Mouse (Mus musculus) heart, embryonic 12.5 days (tissue): Measurements from ENCODE around the gene Oxct1. TPM values are rescaled to one million over a fixed set of nuclear protein-coding genes. Genes with fewer than 3 reads are reported as not detected.
A peak's percentile ranks its signal among the peaks of the same experiment; 100 is the strongest.

Source experiments
- ATAC-seq: fragments of 200-750 bp; cut with Nextera tagmentation; 2 replicates; pipeline ENCODE4 v1.8.0; 2017; ENCODE audit warnings: moderate TSS enrichment, moderate library complexity; ENCODE audit not compliant: insufficient number of reproducible peaks, low FRiP score
- H3K27ac ChIP-seq: fragments of 300-500 bp; sonication (generic); 2 replicates; pipeline ENCODE4 v1.5.1; 2016; ENCODE audit warnings: mild to moderate bottlenecking, moderate library complexity; ENCODE audit not compliant: poor library complexity, severe bottlenecking
- H3K27me3 ChIP-seq: fragments of 300-500 bp; sonication (generic); replicated peaks from 2 replicates; pipeline ENCODE4 v1.6.1; 2016; ENCODE audit warnings: mild to moderate bottlenecking, moderate library complexity
- H3K36me3 ChIP-seq: fragments of 300-500 bp; sonication (generic); 2 replicates; pipeline ENCODE4 v1.6.1; 2016; ENCODE audit warnings: mild to moderate bottlenecking, moderate library complexity
- H3K4me1 ChIP-seq: fragments of 300-500 bp; sonication (generic); replicated peaks from 2 replicates; pipeline ENCODE4 v1.6.1; 2016; ENCODE audit warnings: mild to moderate bottlenecking
- H3K4me2 ChIP-seq: fragments of 300-500 bp; sonication (generic); 2 replicates; pipeline ENCODE4 v1.6.1; 2016; ENCODE audit warnings: mild to moderate bottlenecking, moderate library complexity
- H3K4me3 ChIP-seq: fragments of 300-500 bp; sonication (generic); 2 replicates; pipeline ENCODE4 v1.5.1; 2016; ENCODE audit warnings: mild to moderate bottlenecking
- H3K9ac ChIP-seq: fragments of 300-500 bp; sonication (generic); 2 replicates; pipeline ENCODE4 v1.6.1; 2016; ENCODE audit warnings: mild to moderate bottlenecking, moderate library complexity
- H3K9me3 ChIP-seq: fragments of 300-500 bp; sonication (generic); replicated peaks from 2 replicates; pipeline ENCODE4 v1.6.1; 2016; ENCODE audit warnings: mild to moderate bottlenecking, moderate library complexity
- WGBS: fragments of 180-500 bp; shearing (Covaris S2); methylation state at CpG from one replicate; pipeline ENCODE4 v1.1.7; 2016; 5-methylcytosine and 5-hydroxymethylcytosine counted together
- polyA plus RNA-seq: library from polyadenylated mRNA; unstranded; fragments of >200 nt; fragmentation: Nextera tagmentation; extraction: Ambion mirVana; gene quantifications from 2 replicates; pipeline ENCODE4 v1.2.1, GENCODE M21; 2016

Gene Oxct1
- 332 and 335 TPM in 2 replicates for polyA plus RNA-seq

DNA sequence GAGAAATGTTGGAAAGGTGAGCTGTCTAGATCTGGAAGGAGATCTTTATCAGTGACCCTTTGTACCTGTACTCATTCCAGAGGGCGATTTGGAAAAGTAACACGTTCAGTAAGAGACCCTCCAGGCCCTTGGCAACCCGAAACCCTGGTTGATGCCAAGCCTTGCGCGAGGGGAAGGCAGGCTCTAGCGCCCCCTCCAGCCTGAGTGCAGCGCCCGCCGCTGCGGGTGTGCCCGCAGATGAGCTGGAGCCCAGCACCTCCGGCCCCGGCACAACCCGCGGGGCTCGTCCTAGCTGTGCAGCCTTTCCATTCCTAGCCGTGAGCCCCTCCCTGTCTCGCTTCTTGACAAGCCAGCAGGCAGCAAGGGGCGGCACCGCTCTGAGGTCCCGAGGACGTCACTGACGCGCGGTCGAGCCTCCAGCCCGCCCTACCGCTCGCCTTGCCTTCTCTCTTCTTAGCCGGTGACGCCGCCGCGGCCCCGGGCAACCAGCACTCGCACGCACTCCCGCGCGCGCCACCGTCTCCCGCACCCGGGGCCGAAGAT lies at the start of gene Oxct1:
Gene Oxct1, plus strand, starts transcription at position 153 of the 543 bp plus-strand sequence.
- Histone ChIP-seq H3K4me3 (peak within 1 kb of the TSS; percentile 90), H3K9me3 (no peaks in the 10 kb centered on the region), H3K27me3 (no peaks in the 10 kb centered on the region), H3K9ac (peak within 1 kb of the TSS; percentile 94), H3K36me3 (no peaks in the 10 kb centered on the region), H3K4me1 (peaks cover 22% of the 10 kb centered on the region), H3K27ac (peak within 1 kb of the TSS; percentile 99), H3K4me2 (peak within 1 kb of the TSS; percentile 72)
- ATAC-seq = peak; percentile 90
- WGBS = under 1% methylated on average over 45 of the region's 45 CpGs

DNA sequence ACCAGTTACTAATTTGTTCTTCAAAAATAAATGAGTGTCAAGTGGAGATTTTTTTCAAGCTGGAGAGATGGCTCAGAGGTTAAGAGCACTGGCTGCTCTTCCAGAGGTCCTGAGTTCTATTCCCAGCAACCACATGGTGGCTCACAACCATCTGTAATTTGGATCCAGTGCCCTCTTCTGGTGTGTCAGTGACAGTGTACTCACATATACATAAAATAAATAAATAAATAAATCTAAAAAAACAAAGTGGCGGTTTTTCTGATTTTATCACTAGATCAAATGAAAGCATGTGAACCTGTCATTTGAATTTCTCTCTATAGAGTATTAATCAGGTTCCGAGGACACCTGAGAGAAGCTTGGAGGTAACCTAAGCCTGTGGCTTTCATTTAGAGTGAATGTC lies 47.9 kb upstream of the Oxct1 start:
- Histone ChIP-seq H3K4me1 (peaks cover 7% of the 10 kb centered on the region; the same call in 1 of the 2 replicates), H3K27me3 (no peaks in the 10 kb centered on the region), H3K27ac (no peak overlapping the region), H3K9ac (no peak overlapping the region), H3K36me3 (peaks cover 11% of the 10 kb centered on the region), H3K9me3 (no peaks in the 10 kb centered on the region), H3K4me2 (no peak overlapping the region), H3K4me3 (no peak overlapping the region)
- WGBS = 92% methylated on average over 2 of the region's 2 CpGs
- no peak for ATAC-seq

DNA sequence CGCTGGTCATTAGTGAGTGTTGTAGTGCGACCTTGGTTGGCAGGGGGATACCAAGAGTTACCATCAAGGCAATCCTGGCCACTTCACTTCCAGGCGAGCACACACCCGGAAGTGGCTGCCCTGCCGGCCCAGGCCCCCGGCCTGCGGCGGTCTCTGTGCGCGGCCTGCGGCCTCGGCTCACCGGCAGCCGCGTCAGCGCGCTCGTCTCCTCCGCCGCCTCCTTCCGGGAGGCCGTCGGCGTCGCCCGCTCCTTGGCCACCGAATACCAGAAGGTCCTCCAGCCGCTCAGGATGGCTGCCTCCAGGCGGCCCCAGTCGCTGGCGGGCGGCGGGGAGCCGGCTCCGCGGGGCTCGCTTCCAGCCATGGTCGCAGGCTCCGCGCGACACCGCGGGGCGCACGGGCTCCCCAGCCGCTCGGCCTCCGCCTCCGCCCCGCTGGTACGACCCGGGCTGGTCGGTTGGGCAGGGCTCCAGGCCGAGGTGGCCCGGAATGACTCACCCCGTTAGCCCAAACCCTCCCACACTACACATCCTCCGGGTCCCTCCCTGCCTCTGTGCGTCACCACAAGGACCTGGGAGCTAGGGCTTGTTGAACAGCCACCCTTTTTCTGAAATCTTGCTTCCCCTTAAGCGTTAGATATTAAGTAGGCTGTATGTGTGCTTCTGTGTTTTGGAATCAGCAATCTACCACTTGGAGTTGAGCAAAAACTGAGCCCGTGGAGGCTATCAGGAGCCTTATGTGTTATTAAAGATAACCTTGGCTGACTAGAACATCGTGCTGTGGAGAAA lies 46.9 kb upstream of the Oxct1 start, which contains the start of gene Fbxo4:
Gene Fbxo4, minus strand, starts transcription at position 513 of the 788 bp plus-strand sequence.
- peaks cover 17% of the 10 kb centered on the region for H3K36me3 ChIP-seq
- no peaks in the 10 kb centered on the region for H3K9me3 ChIP-seq
- H3K27me3 ChIP-seq = no peaks in the 10 kb centered on the region
- peak within 1 kb of the TSS; percentile 74 for H3K4me3 ChIP-seq
- ATAC-seq = peak; percentile 91
- H3K27ac ChIP-seq = peak within 1 kb of the TSS; percentile 98
- peak within 1 kb of the TSS; percentile 80 for H3K4me2 ChIP-seq
- H3K4me1 ChIP-seq = peaks cover 7% of the 10 kb centered on the region; the same call in 1 of the 2 replicates
- under 1% methylated on average over 60 of the region's 61 CpGs for WGBS
- peak within 1 kb of the TSS; percentile 94 for H3K9ac ChIP-seq

DNA sequence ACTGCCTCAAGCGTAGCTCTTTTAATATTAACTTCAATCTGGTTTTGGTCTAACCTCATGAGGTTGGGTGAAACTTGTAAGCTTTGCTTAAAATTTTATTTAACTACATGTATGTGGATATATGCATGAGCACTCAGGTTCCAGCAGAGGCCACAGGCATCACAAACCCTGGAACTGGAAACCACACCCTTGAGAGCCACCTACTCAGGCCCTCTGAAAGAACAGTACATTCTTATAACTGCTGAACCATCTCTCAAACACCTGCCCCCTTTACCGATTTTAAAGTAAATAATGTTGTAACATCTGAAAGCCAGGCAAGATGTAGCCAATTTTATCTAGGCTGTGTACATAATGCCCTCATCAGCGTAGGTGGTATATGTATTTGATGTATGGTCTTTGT lies 46.3 kb upstream of the Oxct1 start:
- peaks cover 7% of the 10 kb centered on the region; the same call in 1 of the 2 replicates for H3K4me1 ChIP-seq
- H3K9me3 ChIP-seq = no peaks in the 10 kb centered on the region
- H3K27me3 ChIP-seq = no peaks in the 10 kb centered on the region
- 70% methylated on average over 3 of the region's 3 CpGs for WGBS
- peak overlapping the region; percentile 98 for H3K27ac ChIP-seq
- H3K36me3 ChIP-seq = peaks cover 13% of the 10 kb centered on the region
- H3K4me3 ChIP-seq = peak overlapping the region; percentile 74
- no peak for ATAC-seq
- H3K9ac ChIP-seq = peak overlapping the region; percentile 94
- peak overlapping the region; percentile 80 for H3K4me2 ChIP-seq

DNA sequence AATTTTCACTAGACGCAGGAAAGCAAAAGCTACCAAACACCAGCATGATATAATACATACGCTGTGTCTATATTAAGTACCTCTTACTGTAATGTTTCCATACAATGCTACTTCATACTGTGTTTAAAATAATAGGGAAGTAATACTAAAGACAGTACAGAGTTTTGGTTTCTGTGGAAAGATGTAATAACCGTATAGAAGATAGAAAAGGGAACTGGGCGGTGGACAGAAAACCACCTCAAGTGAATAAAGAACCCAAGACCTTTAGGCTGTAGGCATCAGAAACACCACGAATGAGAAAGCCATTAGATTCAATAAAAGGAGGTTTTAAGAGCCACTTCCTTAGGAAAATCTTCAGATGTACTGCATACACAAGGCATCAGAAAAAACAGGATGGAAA lies 43.5 kb upstream of the Oxct1 start:
- Histone ChIP-seq H3K4me1 (peaks cover 7% of the 10 kb centered on the region; the same call in 1 of the 2 replicates), H3K36me3 (peaks cover 29% of the 10 kb centered on the region)

DNA sequence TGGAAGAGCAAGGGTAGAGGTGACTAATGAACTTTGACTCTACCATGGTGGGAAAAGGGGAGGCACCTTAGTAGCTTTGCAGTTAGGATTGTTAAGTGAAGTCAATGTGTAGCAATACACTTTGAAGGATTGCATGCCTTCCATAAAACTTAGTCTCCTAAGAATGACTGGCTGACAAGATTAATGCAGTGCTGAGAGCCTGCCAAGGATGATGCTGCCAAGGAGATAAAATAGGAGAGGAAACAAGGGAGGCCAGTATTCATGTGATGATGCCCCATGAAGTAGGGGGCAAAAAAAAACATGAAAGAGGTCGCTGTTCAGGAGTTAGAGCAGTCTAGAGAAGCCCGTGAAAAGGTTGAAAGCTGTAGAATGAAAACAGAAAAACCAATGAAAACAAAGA lies 41.3 kb upstream of the Oxct1 start:
- 77% methylated on average over 2 of the region's 2 CpGs for WGBS
- Histone ChIP-seq H3K4me3 (no peak overlapping the region), H3K9me3 (no peaks in the 10 kb centered on the region), H3K36me3 (peaks cover 44% of the 10 kb centered on the region), H3K27ac (no peak overlapping the region), H3K27me3 (no peaks in the 10 kb centered on the region), H3K4me2 (no peak overlapping the region), H3K4me1 (peaks cover 3% of the 10 kb centered on the region; the same call in 1 of the 2 replicates), H3K9ac (no peak overlapping the region)
- no peak for ATAC-seq

More for the DNA sequence above, 43.5 kb upstream of the Oxct1 start:
- H3K27me3 ChIP-seq = no peaks in the 10 kb centered on the region
- H3K27ac ChIP-seq = no peak overlapping the region
- H3K4me3 ChIP-seq = no peak overlapping the region
- no peak overlapping the region for H3K9ac ChIP-seq
- no peak for ATAC-seq
- no peaks in the 10 kb centered on the region for H3K9me3 ChIP-seq
- WGBS = 91% methylated on average over 5 of the region's 5 CpGs
- H3K4me2 ChIP-seq = no peak overlapping the region

DNA sequence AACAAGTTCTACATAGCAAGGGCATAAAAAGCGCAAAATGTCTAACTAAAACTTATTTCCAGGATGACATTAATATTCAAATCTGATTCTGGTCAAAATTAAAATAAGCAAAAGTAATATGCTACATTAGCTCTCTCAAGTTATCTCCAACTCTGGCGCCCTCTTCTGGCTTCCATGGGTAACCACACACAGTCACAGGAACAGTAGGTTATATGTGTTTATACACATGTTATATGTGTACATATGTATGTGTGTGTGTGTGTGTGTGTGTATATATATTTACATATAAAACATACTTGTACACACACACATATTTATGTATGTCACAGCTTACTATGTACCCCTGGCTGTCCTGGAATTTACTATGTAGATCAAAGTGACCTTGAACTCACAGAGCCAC lies 38.2 kb upstream of the Oxct1 start:
- Histone ChIP-seq H3K9me3 (no peaks in the 10 kb centered on the region), H3K27ac (no peak overlapping the region), H3K4me2 (no peak overlapping the region), H3K36me3 (peaks cover 64% of the 10 kb centered on the region), H3K9ac (no peak overlapping the region), H3K4me3 (no peak overlapping the region), H3K4me1 (no peaks in the 10 kb centered on the region), H3K27me3 (no peaks in the 10 kb centered on the region)
- no peak for ATAC-seq
- WGBS = 61% methylated on average over 2 of the region's 2 CpGs

DNA sequence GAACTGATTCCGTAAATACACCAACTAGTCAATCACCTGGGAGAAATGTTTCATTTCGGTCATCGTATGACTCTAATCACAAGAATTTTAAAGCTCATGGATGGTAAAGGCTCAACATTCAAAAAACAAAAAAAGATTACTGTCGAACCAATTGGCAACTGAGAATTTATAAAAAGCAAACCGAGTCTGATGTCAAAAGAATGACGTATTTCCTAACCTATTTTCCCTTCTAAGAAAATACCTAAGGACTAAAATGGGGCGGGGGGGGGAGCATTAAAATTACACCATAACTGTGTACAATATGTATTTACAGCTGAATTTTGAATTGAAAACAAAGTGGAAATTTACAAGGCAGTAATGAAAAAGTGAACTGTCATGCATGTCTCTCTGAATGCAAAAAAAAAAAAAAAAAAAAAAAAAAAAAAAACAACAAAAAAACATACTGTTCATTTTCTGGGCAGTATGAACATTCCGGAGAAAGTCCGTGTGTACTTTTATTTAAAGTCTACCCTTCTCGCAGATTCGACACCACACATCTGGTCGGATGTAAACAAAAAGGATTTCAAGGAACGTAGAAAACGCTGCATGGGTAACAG lies 31.2 kb upstream of the Oxct1 start:
- no peaks in the 10 kb centered on the region for H3K27me3 ChIP-seq
- no peaks in the 10 kb centered on the region for H3K9me3 ChIP-seq
- 23% methylated on average over 14 of the region's 14 CpGs for WGBS
- peaks cover 20% of the 10 kb centered on the region for H3K36me3 ChIP-seq
- H3K4me3 ChIP-seq = peak overlapping the region; percentile 76
- peak overlapping the region; percentile 50 for H3K4me2 ChIP-seq
- peaks cover 9% of the 10 kb centered on the region; the same call in 1 of the 2 replicates for H3K4me1 ChIP-seq
- no peak for ATAC-seq
- H3K9ac ChIP-seq = peak overlapping the region; percentile 88
- peak overlapping the region; percentile 94 for H3K27ac ChIP-seq

DNA sequence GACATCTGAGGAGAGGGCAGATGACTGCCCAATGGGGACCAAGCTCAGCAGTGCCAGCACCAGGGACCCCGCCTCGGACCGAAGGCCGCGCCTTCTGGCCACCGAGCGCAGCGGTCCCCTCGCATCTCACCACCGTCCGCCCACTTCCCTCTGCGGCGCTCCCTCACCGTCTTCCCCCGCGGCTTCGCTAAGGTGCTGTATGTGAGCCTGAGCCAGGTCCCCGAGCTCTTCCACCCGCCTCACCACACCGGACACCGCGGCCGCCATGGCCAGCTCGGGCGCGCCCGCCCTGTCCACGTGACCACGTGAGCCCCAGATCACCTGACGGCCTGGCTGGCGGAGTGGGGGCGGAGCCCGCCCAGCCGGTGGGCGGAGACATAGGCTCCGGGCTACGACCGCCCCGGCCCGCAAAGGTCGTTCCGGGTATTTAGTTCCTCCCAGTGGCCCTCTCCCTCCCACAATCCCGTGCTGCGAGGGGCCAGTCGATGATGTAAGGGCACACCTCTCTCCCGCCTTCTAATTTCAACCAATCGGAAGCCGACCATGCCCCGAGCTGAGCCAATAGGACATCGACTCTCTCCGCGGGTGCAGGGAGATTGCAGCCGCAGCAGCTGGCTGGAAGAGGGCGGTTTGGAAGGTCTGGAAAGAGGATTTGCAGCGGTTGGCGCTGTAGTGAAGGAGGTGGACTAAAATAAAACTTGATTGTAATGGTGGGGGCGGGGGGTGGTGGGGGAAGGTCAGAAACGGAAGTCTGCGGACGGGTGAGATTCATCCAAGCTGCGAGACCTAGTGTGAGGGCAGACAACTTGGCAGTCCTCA lies 30.5 kb upstream of the Oxct1 start, which contains the start of gene AW549877:
Gene AW549877, minus strand, starts transcription at position 297 of the 819 bp plus-strand sequence.
- WGBS = under 1% methylated on average over 61 of the region's 61 CpGs
- Histone ChIP-seq H3K4me1 (peaks cover 9% of the 10 kb centered on the region; the same call in 1 of the 2 replicates), H3K9ac (peak within 1 kb of the TSS; percentile 88), H3K36me3 (peaks cover 13% of the 10 kb centered on the region), H3K27me3 (no peaks in the 10 kb centered on the region), H3K27ac (peak within 1 kb of the TSS; percentile 95), H3K4me3 (peak within 1 kb of the TSS; percentile 76), H3K9me3 (no peaks in the 10 kb centered on the region), H3K4me2 (peak within 1 kb of the TSS; percentile 74)
- peak; percentile 99 for ATAC-seq

DNA sequence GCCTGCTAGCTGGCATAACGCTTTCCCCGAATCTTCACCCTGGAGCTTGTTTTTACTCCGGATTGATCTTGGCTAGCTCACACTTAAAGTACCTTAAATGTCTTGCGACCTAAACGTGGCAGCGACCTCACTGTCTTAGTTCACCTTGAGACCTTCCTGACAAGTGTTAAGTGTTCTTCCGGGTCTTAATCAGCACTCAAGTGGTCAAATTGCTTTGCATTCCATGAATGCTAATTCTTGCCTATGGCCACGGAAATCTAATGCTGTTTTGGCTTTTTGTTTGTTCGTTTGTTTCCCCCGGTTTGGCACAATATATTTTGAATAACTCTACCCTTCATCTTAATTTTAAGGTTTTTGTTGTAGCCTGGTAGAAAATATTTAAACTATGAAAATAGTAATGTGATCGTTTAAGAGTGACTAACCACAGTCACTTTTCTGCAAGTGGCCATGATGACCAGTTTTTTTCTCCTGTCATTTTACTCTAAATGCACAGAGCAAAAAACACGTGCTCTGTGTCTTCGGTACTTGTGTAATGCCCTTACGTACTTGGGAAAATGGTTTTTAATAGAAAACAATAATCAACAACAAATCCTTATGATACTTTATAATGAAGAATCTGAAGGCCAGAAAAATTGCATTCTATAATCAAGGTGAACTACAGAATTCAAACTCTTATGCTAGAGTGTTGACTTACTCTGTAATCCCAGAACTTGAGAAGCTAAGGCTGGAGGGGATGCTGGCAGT lies 29.7 kb upstream of the Oxct1 start:
- no peaks in the 10 kb centered on the region for H3K27me3 ChIP-seq
- peak overlapping the region; percentile 67 for H3K9ac ChIP-seq
- H3K4me1 ChIP-seq = peaks cover 9% of the 10 kb centered on the region; the same call in 1 of the 2 replicates
- H3K9me3 ChIP-seq = no peaks in the 10 kb centered on the region
- peak overlapping the region; percentile 76 for H3K4me3 ChIP-seq
- WGBS = 21% methylated on average over 14 of the region's 14 CpGs
- peak overlapping the region; percentile 95 for H3K27ac ChIP-seq
- H3K4me2 ChIP-seq = peak overlapping the region; percentile 74
- peaks cover 8% of the 10 kb centered on the region for H3K36me3 ChIP-seq
- ATAC-seq = 0 out of 2 replicates have a peak, but pooled peaks have one; percentile 0
